Mouse (Mus musculus) left cerebral cortex, adult 8-10 months (tissue): ENCODE data around the gene Rnf111. TPM values are rescaled to one million over a fixed set of nuclear protein-coding genes. Genes with fewer than 3 reads are reported as not detected.
"Not testable (repeated sequence)": the region's sequence is repeated elsewhere in the genome, so short reads cannot be mapped to it uniquely, and the experiment has no call there.

Experiments used
- DNase-seq, 2 experiments: peaks; one replicate each; pipeline ENCODE4 v3.0.0; 2022; ENCODE audit warnings: low spot score in 2 of 2
- total RNA-seq, 4 experiments: library from RNA; stranded (reverse); gene quantifications; 2 replicates each; pipeline ENCODE4 v1.2.4; 2022

Gene Rnf111
- total RNA-seq, result 10 to 100 TPM; 38.3 to 41.4 (median 39.9) TPM

DNA sequence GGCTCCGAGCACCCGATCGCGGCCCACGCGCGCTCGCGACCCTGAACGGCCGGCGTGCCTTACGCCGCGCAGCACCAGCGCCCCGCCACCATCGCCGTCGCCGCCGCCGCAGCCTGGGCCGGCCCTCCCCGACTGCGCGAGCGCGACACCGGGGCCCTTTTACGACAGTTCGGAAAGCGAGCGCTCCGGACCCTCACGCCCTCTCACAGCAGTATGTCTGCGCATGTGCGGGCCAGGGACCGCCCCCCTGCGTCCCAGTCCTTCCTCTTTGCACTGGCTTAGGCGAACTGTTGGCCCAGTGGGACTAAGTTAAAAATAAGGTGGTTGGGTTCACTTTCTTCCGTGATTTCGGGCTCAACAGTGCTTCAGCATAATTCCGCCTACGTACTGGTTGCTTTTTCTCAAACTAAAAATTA, at the start of gene Rnf111:
Rnf111 (minus strand) TSS at position 100 of the 416 bp plus-strand sequence.
- peak; percentile 90 to 96 for DNase-seq

DNA sequence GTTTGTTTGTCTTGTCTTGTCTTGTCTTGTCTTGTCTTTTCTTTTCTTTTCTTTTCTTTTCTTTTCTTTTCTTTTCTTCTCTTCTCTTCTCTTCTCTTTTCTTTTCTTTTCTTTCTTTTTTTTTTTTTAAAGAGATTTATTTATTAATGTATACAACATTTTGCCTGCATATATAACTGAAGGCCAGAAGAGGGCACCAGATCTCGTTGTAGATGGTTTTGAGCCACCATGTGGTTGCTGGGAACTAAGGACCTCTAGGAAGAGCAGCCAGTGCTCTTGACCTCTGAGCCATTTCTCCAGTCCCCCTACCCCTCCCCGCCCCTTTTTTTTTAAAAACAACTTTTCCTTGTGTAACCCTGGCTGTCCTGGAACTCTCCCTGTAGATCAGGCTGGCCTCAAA, 48.7 kb upstream of the Rnf111 start:
- not testable (repeated sequence) for DNase-seq

DNA sequence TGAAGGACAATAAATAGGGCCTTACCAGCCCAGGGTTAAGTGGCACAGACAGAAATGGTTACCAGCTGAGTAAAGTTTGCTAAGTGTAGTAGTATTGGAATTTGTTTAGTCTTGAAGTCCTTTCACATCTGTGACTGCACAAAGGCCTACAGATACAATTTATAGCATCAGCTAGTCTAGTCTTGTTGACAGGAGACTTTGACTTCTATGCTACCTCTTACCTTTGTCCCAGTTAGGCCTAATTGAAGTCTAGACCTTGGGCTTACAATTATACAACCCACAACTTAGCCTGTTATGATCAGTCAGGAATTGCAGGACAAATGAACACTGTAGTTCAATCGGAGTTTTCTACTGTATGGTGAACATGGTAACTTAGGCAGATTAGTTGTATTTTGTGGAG, 48.0 kb upstream of the Rnf111 start:
- no peak for DNase-seq

DNA sequence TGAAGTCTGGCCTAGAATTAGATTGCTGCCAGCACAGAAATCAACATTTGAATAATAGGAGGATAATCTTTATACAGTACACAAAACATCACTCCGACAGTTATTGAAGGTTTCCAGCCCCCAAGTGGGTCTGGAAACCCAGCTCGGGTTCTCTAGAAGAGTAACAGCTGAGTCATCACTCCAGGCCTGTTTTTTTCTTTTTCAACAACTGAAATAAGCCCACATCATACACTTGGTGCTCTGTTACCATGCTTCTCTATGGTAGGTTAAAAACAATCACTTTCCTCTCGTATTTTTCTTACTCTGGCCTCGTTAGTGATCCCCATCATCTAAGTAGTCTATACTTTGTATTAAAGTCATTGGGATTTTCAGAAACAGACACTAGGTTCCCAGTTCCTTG, 44.8 kb upstream of the Rnf111 start:
- DNase-seq, result no peak

DNA sequence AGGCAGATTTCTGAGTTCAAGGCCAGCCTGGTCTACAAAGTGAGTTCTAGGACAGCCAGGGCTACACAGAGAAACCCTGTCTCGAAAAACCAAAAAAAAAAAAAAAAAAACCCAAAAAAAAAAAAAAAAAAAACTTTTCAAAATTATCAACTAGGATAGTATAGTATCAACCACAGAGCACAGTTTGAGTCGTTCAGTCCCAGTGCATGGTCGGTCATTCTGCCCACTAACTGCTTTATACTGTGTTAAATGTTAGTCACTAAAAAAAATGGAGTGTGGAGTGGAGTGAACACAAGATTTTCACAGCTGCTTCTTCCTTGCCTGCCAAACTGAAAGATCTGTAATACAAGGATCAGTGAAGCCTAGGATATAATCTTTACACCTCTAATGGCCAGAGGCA, 43.1 kb upstream of the Rnf111 start:
- not testable (repeated sequence) for DNase-seq

DNA sequence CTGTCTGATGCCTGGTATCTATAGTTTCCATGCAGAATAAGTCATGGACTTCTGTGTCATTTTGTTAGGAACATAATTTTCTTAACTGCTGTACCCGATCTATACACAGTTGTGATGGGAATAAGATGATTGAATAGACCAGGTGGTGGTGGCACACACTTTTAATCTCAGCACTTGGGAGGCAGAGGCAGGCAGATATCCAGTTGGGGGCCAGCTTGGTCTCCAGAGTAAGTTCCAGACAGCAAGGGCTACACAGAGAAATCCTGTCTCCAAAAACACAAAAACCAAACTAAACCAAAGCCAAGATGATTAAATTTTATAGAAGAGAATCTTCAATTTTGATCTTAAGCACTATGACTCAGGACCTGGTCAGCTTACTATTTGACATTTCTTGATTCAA, 41.3 kb upstream of the Rnf111 start:
- no peak for DNase-seq

DNA sequence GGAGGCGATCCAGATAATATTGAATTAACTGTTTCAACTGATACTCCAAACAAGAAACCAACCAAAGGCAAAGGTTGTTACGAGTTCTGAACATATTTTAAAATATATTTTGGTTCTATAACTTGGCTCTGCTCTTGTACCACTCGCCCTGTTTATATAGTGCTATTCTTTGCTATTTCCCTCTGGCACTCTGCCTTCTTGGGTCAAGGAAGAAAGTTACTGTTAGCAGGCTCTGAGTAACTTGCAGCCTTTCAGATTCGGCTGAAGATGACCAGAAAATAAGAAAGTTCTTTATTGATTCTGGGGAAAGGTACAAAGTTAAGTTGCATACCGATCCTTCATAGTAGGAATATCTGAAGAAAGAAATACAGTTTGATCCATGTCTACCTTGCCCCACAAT, 40.5 kb upstream of the Rnf111 start:
- no peak for DNase-seq

DNA sequence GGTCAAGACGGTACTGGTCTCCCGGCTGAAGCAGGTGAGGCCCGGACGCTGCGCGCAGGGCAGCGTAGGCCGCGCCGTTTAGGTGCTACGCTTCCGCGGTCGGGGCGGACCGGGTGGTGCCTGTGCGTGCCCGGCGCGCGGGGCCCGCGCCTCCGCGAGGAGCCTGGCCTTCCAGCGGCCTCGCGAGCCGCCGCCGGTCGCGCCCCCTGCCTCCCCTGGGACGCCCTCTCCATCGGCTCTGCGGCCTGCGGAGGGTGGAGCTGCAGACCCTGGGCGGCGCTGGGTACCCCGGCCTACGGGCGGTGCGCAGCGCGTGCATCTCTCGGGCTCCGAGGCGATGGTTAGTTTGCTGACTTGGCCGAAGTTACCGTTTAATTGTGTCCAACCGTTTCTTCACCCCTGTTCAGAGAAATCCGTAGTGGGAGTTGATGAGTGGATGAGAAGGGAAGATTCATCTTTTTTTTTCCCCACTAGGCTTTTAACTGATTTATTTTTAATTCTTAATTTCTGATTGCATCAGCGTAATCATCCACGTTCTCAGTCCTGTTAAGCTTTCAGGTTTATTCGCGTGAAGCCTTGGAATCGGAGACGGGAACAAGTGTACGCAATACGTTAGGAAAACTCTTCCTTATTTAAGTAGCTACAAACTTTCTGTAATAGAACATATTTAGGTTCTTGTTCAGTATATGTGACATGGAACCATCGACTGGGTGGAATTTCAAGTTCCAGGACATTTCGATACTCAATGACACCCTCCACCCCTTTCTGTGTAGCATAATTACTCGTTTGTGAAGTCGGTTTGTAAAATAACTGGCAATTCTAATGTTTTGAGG, 39.7 kb upstream of the Rnf111 start:
- DNase-seq, result peak in 1 of 2 experiments; percentile 38

DNA sequence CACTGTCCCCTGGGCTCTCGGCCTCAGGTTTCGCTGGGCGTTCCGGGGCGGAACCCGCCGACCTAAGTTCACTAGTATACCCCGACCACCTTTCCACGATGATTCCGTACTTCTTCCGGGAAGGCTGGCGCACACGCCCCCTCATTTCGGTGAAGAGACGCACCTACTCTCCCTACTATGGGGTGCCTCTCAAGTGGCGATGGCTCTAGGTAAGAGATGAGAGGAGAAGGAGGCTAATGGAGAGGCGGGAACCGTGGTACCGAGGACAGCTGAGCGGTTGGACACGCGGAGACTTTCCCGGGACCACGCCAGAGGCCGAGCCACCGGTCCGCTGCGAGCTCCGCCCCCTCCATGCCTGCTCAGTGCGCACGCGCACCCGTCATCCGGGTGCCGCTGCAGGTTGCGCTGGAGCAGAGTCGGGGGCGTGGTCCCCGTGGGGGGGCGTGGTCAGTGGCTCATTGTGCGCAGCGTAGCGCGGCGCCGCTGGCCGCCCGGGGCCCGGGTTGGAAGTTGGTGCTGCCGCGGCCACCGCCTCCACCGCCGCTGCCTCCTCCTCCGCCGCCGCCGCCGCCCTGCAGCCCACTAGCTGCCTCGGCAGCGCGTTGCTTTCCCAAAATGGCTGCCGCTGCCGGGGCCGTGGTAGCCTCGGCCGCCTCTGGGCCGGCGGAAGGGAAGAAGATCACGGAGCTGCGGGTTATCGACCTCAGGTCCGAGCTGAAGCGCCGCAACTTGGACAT, 38.9 kb upstream of the Rnf111 start, which contains the start of gene Sltm:
Sltm (plus strand) TSS at position 450 of the 737 bp plus-strand sequence.
- DNase-seq, result peak; percentile 96 to 97

DNA sequence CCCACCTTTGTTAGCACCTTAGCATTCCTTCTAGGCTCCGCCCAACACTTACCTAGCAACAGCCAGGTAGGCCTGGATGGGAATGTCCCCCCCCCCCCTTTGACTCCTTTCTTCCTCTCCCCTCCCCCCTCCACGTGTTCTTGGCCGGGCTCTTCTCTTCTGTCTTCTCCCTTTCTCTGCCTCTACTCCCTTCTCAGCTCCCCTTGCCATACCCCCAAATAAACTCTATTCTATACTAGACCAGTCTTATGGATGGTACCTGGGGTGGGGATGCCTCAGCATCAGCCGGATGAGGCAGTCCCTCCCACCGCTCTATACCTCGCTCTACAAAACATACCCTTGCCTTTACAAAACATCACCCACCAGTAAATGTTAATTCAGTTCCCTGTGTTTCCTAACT, 38.1 kb upstream of the Rnf111 start:
- no peak for DNase-seq

DNA sequence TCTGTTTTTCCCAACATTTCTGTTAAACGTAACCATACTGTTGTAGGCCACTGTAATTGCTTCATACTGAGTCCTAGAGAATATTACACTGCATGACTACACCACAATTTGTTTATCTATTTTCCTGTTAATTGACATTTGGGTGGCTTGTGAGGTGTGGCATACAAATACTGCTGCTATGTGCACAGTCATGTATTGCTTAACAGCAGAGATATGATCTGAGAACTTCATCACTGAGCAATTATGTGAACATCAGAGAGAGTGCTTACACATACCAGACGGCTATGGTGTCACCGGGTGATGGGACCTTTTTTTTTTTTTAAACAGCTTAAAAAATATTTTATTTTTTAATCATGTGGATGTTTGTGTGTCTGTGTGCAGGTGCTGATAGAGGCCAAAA, 29.8 kb upstream of the Rnf111 start:
- no peak for DNase-seq

DNA sequence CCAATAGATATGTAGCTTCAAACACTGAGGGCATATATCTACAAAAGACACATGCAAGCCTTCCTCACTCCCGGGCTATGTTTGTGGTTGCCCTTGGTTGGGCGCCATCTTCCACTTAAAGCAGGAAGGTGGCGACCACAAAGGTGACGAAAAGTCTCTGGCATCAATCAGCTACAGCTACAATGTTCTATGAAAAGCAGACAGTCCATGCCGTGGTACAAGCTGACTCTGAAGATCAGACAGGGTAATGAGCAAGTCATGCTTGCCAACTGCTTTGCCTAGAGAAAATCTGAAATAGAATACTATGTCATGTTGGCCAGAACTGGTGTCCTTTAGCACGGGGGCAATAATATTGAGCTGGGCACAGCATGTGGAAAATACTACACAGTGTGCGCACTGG, 20.8 kb upstream of the Rnf111 start:
- DNase-seq, result no peak

DNA sequence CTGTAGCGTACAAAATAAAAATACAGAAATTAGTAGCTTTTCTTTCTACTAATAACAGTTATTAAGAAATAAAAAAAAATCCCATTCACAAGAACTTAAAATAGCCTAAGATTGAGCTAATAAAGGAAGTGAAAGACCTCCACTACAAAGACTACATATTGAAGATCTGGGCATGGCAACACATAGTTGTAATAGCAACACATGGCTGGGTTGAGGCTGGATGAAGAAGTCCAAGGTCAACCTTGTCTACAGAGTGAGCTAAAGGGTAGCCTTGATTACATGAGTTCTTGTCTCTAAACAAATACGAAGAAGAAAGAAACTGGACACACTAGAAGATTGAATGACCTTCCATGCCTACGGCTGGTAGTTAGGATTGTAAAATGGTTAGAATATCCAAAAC, 20.3 kb upstream of the Rnf111 start:
- no peak for DNase-seq

DNA sequence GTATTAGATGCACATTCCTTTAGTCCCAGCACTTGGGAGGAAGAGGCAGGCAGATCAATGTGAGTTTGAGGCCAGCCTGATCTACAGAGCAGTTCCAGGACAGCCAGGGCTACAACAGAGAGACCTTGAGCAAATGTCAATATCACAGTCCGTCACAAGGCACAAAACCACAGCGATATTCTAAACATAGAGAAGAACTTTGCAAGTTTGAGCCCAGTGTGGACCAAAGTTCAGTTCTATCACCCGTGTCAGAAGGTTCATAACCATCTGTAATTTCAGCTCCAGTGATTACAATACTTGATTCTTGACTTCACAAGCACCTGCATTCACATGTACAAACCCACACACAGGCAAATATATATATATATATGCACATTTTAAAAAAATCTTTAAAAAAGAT, 17.1 kb upstream of the Rnf111 start:
- DNase-seq, result no peak

DNA sequence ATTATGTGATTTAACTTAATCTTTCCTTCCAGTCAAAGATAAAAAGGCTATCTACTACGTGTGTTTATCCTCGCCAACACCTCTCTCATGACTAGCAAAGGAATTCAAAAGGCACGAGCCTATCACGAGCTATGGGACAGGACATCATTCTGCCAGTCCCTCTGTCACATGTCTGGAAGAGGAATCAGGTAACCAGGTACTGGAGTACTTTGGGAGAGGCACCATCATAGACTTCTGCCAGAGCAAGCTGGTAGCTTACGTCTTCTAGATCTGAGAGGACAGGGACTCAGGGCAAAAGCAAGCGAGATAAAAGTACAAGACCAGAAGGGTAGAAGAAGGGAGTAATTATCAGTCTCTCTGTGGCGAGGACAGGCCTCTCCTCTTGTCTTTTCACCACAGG, 8.2 kb upstream of the Rnf111 start:
- DNase-seq, result no peak

DNA sequence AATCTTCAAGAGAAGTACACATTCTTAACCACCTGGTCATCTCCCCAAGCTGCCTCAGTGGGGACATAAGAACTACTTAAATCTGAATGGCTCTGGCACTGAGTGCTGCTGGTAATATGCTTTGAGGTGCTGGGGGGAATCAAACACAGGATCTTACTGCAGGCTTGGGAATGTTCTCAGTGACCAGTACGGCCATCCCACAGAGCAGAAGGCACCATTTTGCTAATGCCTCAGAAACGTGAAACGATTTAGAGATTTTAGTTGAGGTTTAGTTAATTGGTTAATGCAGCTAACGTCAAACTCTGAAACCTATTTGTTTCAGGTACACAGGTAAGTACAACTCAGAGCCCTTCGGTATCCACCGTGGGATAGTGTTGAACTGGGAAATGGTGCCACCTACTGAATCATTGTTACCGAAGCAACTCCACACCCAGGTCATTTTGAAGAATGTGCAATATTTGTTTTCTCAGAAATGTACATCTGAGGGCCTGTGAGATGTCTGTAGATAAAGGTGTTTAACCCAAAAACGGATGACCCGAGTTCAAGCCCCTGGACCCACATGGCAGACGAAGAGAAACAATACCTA, 7.6 kb upstream of the Rnf111 start:
- no peak for DNase-seq

DNA sequence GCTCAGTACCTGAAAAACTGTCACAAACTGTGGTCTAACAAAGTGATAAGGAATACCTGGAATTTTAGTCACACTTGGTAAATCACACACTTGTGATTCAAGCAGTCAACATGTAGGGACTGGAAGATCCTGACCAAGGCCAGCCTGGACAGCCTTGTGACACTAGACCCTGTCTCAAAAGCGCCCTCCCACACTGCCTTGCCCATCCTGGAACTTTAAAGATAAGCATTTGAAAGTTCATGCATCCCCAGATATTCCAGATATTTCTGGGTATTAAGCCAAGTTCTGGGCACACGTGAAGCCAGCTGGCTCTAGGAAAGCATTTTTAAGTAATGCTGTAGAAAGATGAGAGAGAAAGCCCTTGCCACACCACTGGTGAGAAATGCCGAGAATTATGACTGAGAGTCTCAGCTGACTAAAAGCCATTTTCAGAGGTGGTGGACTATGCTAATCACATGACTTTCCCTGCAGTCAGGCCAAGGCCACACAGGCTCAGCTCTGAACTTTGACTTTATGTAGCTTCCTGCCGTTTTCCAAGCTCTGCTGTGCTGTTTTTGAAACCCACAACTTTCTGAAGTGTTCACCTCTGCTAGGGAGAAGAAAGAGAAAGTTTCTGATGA, 6.5 kb upstream of the Rnf111 start:
- DNase-seq, result no peak

DNA sequence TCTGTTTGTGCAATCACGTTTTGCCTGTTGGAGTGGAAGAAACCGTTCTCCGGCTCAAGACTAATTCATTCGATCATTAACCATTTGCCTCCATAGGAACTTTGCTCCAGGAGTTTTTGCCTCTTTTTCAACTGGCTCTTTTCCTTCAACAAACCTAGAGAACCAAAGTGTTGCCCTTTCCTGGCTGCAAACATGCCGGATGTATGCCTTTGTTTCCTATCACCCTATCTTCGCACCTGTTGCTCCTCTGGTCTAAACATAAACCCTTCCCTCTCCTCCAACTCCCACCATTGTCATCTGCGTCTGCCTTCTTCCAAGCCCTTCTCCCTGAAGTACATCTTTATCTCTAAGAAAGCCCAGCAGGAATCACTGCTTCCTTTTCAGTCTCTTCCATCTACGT, 3.3 kb upstream of the Rnf111 start:
- DNase-seq, result no peak

DNA sequence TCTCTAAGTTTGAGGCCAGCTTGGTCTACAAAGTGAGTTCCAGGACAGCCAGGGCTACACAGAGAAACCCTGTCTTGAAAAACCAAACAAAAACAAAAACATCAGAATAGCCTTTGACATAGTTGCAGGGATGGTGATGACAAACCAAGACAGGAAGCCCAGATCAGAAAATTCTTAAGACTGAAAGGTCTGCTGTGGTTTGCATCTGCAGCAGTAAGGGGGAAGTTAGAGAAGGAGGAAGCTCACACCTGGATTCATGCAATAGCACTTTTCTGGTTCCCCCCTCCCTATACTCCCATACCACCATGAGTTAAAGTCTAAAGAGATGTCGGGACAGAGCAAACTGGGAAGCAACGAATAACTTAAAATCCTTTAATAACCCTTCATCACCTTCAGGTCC, 2.7 kb upstream of the Rnf111 start:
- DNase-seq, result no peak

DNA sequence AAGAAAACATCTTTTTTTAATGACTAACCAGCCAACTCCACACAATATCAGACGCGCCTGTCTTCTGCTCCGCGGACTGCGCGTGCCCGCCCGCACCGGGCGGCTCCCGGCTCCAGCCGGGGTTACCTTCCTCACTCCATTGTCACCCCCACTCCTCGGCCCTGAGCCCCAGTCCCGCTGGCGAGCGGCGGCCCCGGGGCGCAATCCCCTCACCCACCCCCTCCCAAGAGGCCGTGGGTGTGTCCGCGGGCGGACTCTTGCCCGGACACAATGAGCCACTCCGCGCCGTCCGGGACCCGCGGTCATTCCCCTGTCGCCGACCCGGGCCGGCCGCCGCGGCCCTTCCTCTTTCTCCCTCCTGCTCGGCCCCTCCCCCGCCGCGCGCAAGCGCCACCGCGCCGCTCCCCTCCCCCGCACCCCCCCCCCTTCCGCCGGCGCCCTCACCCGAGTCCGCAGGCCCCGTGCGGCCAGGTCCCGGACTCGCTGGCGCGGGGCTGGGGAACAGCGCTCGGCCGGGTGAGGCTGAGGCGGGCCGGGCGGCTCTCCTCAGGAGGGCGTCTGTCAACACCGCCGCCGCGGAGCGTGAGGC, 416 bp downstream of the Rnf111 start:
- DNase-seq, result peak in 1 of 2 experiments; percentile 50

DNA sequence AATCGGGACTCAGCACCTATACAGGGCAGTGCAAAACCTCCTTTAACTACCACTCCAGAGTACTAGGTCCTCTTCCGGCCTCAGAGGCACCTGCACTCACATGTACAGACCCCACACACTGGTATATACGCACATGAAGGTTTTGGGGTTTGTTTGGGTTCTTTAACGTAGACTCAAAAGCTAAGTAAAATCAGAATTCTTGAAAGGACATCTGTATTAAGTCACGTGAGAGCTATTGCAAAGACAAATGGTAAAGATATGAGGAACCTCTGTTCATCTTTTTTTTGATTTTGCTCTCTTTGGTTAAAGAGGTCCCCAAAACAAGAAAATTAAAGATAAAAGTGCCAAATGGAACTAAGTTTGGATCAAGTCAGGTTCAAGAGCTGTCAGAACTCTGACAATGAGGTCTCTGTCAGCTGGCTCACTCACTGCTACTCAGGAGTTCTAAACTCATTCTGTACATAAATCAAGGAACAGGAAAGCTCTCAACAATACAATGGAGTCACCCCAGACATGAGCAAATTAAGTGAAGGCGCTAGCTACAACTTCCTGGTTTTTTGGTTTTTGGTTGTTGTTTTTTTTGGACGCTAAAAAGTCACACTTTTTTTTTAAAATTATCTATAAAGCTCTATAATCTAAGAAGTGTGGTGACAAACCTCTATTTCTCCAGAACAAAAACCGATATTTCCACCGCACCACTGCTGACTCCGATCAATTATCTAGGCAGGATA, 1.1 kb downstream of the Rnf111 start:
- no peak for DNase-seq
